Mouse (Mus musculus): ENCODE results near the gene Znfx1. TPM values are rescaled to one million over a fixed set of nuclear protein-coding genes. Genes with fewer than 3 reads are reported as not detected.

The Znfx1 gene
- total RNA-seq, 2 experiments from 2014 or later = 14.9 to 26.1 TPM

GRCm38 (mm10) chr2:167071641-167072601 is 9.1 kb upstream of the Znfx1 start:
- ATAC-seq (replicated peaks; ENCODE audit: poor library complexity) = peak; percentile 87

- ATAC-seq (replicated peaks; ENCODE audit: poor library complexity) = no peak
These were observed 8.4 kb upstream of the Znfx1 start for GRCm38 (mm10) chr2:167071266-167071640.

DNA sequence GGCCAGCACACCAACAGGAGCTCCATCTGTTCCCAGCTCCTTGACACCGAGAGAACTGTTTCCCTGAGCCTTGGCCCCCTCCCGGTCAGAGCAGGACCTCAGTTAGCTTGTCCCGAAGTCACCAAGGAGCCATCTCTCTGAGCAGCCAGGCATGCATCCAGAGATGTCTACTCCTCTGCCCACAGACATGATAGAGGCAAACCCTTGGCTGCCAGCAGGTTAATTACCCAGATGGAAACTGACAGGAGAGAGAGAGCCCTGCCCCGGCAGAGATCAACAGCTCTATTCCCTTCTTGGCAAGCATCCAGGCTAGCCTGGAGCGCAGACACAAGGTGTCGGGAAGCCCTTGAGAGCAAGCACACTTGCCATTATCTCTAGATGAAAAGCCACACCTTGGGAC is 7.5 kb upstream of the Znfx1 start:
- ATAC-seq (replicated peaks; ENCODE audit: poor library complexity) = no peak

GRCm38 (mm10) chr2:167067575-167067974 is 4.8 kb upstream of the Znfx1 start:
- ATAC-seq (replicated peaks; ENCODE audit: poor library complexity) = no peak; the same call in 1 of the 2 replicates

- ATAC-seq (replicated peaks; ENCODE audit: poor library complexity) = peak; percentile 18
These were observed 4.0 kb upstream of the Znfx1 start for GRCm38 (mm10) chr2:167066528-167067516.

DNA sequence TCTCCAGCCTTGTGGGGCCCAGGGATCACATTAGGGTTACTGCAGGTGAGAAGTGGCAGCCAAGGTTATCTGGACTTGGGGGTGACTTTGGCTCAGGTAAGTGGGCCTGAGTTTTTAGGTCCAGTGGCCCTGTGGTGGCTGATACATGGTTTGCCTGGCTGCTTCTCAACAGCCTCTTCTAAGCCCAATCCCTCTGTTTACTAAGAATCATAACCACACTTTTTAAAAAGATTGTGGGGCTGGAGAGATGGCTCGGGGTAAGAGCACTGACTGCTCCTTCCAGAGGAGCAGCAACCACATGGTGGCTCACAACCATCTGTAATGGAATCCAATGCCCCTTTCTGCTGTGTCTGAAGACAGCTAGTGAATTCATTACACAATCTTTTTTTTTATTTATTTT is 3.2 kb upstream of the Znfx1 start:
- no peak for ATAC-seq (replicated peaks; ENCODE audit: poor library complexity)

DNA sequence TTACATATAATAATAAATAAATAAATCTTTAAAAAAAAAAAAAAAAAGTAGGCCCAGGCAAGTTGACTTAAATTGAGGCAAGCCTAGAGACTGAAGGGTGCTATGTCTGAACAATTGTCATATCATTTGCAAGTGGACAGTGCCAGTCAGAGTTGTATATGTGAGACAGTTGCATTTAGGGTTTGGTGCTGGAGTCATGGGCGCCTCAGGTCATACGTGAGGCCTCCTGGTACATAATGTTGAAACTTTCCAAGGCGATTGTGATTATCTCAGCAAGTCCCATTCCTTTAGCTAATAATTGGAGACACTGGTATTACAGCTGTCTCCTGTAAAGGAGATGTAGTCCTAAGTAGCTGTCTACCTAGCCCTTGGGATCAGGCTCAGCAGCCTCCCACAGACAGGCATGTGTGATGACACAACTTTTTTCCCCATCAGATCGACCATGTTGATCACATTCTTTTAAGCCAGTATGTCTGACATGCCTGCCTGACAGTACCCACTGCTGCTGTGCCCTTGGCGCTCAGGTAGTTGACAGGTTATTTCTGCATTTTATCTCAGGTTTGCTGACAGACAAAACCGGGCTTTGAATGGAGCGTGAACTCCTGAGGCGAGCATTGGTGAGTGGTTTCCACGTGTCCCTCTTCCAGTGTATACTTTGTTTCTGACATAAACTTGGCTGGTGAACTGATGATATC is 1.9 kb upstream of the Znfx1 start:
- no peak for ATAC-seq (replicated peaks; ENCODE audit: poor library complexity)

DNA sequence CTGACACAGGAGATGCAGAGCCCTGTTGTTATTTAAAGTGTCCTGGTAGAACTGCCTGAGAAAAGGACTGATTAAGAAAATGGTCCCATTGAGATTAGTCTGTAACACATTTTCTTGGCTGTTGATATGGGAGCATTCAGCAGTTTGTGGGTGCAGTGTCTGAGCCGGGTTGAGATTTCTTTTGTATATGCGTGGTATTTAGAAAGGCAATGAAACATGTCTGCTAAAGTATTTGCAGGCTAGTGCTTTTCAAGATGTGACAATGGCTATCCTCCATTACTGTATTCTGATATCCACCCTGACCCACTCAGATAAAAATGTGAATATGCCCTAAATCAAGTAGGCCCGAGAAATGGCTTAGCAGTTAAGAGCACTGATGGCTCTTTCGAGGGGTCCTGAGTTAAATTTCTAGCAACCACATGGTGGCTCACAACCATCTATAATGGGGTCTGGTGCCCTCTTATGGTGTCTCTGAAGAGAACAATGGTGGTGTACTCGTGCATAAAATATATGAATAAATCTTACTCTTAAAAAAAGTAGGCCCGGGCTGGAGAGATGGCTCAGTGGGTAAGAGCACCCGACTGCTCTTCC is 1.2 kb upstream of the Znfx1 start:
- no peak for ATAC-seq (replicated peaks; ENCODE audit: poor library complexity)

DNA sequence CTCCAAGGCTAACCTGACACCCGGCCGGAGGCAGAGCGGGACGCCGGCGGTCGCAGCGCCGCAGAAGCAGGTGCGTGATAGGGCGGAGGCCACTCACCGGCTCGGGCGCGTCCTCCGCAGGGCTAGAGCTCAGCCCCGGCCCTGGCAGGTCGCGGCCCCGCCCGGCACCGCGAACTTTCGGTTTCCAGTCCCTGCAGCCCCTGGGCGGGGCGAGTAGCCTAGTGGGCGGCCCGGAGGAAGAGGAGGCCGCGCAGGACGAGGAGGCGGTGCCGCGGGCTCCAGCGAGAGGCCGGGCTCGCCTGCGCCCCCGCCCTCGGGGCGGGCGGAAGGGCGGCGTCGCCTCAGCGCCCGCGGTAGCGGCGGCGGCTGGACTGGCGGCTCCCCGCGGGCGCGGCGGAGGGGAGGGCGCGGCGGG is 311 bp downstream of the Znfx1 start:
- ATAC-seq (replicated peaks; ENCODE audit: poor library complexity) = peak; percentile 65

DNA sequence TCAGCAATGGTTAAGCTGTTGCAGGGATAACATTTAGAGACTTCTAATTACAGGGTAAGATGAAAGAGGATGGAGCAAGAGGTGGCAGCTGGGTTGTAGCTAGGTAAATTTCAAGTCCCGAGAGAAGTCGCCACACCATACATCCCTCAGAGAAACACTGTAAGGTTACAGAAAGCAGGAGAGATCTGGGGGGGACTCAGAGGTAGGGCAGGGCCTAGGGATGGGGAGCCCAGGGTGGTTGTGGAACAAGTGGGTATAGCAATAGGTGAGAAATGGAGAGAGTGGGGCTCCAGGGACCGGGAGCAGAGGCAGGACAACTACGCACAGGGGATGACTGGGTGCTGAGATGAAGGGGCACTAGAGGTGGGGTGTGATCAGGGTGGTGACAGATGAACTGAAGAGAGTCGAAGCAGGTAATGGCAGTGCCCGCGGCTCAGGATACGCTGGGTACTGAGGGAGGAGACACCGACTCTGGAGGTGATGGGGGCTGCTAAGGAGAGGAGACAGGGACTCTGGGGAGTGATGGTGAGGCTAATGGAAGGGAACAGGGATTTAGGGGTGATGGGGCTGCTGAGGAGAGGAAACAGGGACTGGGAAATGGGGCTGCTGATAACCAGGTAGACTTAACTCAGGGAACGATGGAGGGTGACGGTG is 1.3 kb downstream of the Znfx1 start:
- no peak for ATAC-seq (replicated peaks; ENCODE audit: poor library complexity)

GRCm38 (mm10) chr2:167060761-167061160 is 2.1 kb downstream of the Znfx1 start:
- ATAC-seq (replicated peaks; ENCODE audit: poor library complexity) = no peak

- ATAC-seq (replicated peaks; ENCODE audit: poor library complexity) = peak; percentile 6; the same call in 1 of the 2 replicates
These were observed 2.5 kb downstream of the Znfx1 start for GRCm38 (mm10) chr2:167060360-167060759.

- no peak for ATAC-seq (replicated peaks; ENCODE audit: poor library complexity)
These were observed 2.9 kb downstream of the Znfx1 start for GRCm38 (mm10) chr2:167059960-167060359.

DNA sequence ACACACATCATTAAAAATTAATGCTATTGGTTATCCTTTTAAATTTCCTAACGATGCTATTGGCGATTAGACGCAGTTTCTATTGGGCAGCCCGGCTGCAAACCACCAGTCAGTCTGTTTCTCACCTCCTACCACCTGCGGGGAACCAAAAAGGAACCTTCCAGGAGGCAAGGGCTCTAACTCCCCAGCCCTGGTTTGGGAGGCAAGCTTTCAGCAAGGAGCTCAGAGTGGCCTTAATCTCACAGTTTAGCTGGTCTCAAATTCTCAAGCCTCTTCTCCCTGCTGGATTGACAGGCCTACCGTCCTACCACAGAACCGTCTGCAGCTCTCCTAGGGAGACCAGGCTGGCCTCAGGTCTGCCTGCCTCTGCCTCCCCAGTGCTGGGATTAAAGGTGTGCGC is 3.3 kb downstream of the Znfx1 start:
- no peak for ATAC-seq (replicated peaks; ENCODE audit: poor library complexity)

DNA sequence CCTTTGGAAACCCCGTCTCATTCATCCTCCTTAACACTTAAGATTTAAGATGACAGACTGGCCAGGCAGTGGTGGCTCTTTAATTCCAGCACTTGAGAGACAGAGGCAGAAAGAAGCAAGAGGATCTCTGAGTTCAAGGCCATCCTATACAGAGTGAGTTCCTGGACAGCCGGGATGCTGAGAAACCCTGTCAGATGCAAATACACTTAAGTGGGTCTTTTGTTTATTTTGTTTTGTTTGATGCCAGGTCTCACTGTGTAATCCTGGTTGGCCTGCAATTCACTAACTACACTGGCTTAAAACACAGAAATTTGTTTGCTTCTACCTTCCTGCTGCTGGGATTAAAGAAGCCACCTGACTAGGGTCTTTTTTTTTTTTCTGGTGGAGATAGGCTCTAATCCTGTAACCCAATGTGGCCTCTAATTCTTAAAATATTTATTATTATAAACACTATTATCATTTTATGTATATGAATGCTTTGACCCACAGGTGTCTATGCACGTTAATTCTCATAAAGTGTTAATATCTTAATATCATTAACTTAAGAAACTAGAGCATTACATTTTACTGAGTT is 3.9 kb downstream of the Znfx1 start:
- no peak for ATAC-seq (replicated peaks; ENCODE audit: poor library complexity)

DNA sequence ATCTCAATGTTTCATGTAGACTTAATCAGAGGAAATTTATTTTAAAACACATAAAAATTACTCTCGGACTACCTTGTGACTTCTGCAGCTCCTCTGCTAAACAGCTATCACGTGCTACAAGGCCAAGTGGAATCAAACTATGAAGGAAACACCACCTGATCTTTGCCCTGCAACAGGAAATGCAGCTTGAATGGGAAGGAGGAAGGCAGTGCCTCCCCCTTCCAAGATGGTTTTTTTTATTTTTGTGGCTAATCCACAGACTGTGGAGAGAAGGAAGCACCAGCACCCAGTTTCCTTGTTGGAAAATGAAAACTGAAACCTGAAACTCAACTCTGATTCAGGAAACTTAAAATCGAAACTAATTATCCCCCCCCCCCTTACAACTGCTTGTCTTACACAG is 4.6 kb downstream of the Znfx1 start:
- ATAC-seq (replicated peaks; ENCODE audit: poor library complexity) = no peak

DNA sequence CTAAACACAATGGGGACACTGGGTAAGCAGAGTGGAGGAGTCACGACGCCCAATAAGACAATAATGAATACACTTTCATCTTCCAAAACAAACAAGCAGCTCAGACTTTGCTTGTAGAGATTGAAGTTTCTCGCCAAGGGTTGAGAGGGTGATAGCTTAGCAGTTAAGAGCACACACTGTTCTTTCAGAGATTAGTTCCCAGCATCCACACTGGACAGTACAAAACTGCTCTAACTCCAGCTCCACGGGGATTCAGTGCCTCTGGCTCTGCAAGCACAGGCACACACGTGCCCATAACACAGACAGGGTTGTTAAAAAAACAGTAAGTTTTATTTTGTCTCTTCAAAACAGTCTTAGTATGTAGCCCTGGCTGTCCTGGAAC is 5.9 kb downstream of the Znfx1 start:
- ATAC-seq (replicated peaks; ENCODE audit: poor library complexity) = no peak

GRCm38 (mm10) chr2:167056210-167056941 is 6.4 kb downstream of the Znfx1 start:
- ATAC-seq (replicated peaks; ENCODE audit: poor library complexity) = no peak

DNA sequence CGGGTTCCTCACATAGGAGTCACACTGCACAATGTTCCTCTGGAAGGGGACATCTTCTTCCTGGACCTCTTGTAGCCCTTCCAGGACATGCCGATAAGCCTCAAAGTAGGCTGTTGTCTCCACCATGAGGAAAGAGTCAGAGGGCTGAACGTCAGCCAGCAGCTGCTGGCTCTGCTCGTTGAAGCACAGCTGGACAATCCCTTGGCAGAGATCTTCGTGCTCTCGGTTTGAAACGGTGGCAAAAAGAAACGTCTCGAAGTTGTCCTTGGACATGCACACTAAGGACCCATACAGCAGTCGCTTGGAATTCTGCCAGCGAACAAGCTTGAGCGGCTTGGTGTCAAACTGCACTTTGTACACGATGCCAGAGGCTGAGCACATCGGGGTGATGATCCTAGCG is 7.4 kb downstream of the Znfx1 start:
- no peak for ATAC-seq (replicated peaks; ENCODE audit: poor library complexity)

Data from megakaryocyte progenitor cell, adult 5-6 weeks (primary cell).